In the genomic region with DNA sequence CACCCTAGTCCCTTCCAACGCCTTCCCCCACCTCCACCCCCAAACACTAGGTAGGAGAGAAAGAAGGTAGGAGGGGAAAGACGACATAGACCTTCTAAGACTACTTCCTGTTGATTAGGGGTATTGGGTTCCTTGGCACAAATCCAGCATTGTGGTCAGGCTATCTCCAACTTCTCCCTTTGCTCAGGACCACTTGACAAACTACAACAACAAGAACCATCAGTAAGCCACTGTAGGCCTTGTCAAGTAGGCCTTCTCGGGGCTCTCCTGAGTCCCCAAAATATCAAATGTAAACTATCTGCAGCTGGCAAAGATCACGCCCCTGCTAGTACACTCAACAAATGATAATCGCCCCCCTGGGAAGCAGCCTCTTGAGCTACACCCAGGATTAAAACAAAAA, we compare ENCODE assay signal across 14 mouse cellular contexts. TPM values are rescaled to one million over a fixed set of nuclear protein-coding genes. Genes with fewer than 3 reads are reported as not detected.
DNase-seq lines count a peak whose midpoint lies in the region; ATAC-seq lines count a peak whose summit lies in the region.
"Had no signal": no experiment of that assay in that cellular context is flagged by ENCODE, and none has a peak within 500 bp of the region (broad histone marks: within the 10 kb centered on the region; RNA-seq: fewer than 3 reads in every experiment).

No protein-coding gene starts in this region.

- H3K4me3 ChIP-seq in erythroblast, embryonic 14.5 days (replicated peaks), result peak overlapping the region; percentile 0
- H3K4me3 ChIP-seq: midbrain, embryonic 13.5 days; neural tube, embryonic 13.5 days had no signal

- H3K36me3 ChIP-seq in erythroblast, embryonic 14.5 days (ENCODE audit: control insufficient read depth), result peaks cover 68% of the 10 kb centered on the region

- DNase-seq in CD4-positive helper T cell, adult 2 months (ENCODE audit: low read depth, low spot score), result peak; percentile 37
- DNase-seq in induced T-regulatory cell, adult 2 months (ENCODE audit: low read depth), result peak; percentile 57
- DNase-seq in urinary bladder, adult 18-20 months (ENCODE audit: low spot score in 2 of 2), result no peak
- DNase-seq in adipocyte (ENCODE audit: low spot score), result no peak
- DNase-seq in ovary, postnatal 10 days (ENCODE audit: low spot score), result no peak
- DNase-seq: adrenal gland, postnatal 36 days; cerebellum, adult 2 months; gastrocnemius, postnatal 25 days had no signal

- H3K27me3 ChIP-seq in erythroblast, embryonic 14.5 days (ENCODE audit: control insufficient read depth), result no peaks in the 10 kb centered on the region
- H3K27me3 ChIP-seq: midbrain, embryonic 13.5 days; neural tube, embryonic 13.5 days had no signal

- H3K4me1 ChIP-seq in erythroblast, embryonic 14.5 days (ENCODE audit: control insufficient read depth), result peaks cover 51% of the 10 kb centered on the region

- ATAC-seq in erythroblast, adult 5-6 weeks (replicated peaks; ENCODE audit: low FRiP score, poor library complexity, severe bottlenecking), result no peak
- ATAC-seq in megakaryocyte-erythroid progenitor cell, adult 5-6 weeks (replicated peaks; ENCODE audit: low FRiP score, low TSS enrichment, poor library complexity, severe bottlenecking), result peak; percentile 46
- ATAC-seq: forebrain, embryonic 14.5 days; midbrain, embryonic 13.5 days had no signal

- no peaks in the 10 kb centered on the region for H3K9me3 ChIP-seq in erythroblast, embryonic 14.5 days (ENCODE audit: control insufficient read depth, low read length)
- H3K9me3 ChIP-seq: midbrain, embryonic 13.5 days; neural tube, embryonic 13.5 days had no signal

RNA-seq across cellular contexts. Expression of gene Cpsf2, which starts 4.5 kb away (rescaled TPM):
- 0.39 and 0.41 TPM in 2 replicates for polyA plus RNA-seq in erythroblast, embryonic 14.5 days (2012)
- 9.0 and 12.1 TPM in 2 replicates for total RNA-seq in erythroblast, adult 5-6 weeks (2015; ENCODE audit: low replicate concordance)
- total RNA-seq in erythroblast, adult 5-6 weeks (2017; ENCODE audit: low replicate concordance), result 15.7 and 25.2 TPM in 2 replicates
- total RNA-seq in megakaryocyte-erythroid progenitor cell, adult 5-6 weeks (2014; fragmentation: Nextera tagmentation), result 52.6 and 65.5 TPM in 2 replicates
- 99.1 and 106 TPM in 2 replicates for total RNA-seq in megakaryocyte-erythroid progenitor cell, adult 5-6 weeks (2017)

RNA-seq across cellular contexts. Expression of gene Atxn3, which starts 22.2 kb away (rescaled TPM):
- 0.05 and 0.06 TPM in 2 replicates for polyA plus RNA-seq in erythroblast, embryonic 14.5 days (2012)
- total RNA-seq in erythroblast, adult 5-6 weeks (2015; ENCODE audit: low replicate concordance), result 11.0 and 14.4 TPM in 2 replicates
- 28.5 and 29.1 TPM in 2 replicates for total RNA-seq in erythroblast, adult 5-6 weeks (2017; ENCODE audit: low replicate concordance)
- 18.9 and 24.3 TPM in 2 replicates for total RNA-seq in megakaryocyte-erythroid progenitor cell, adult 5-6 weeks (2014; fragmentation: Nextera tagmentation)
- 46.3 and 70.9 TPM in 2 replicates for total RNA-seq in megakaryocyte-erythroid progenitor cell, adult 5-6 weeks (2017)

Comparison
In these comparisons a context has a peak if more than half of its experiments do, and no peak if none do; other contexts are left out.
1. DNase-seq: peak in CD4-positive helper T cell, adult 2 months (single experiment) and induced T-regulatory cell, adult 2 months (single experiment); none in urinary bladder, adult 18-20 months (0 of 2), adipocyte (single experiment) and ovary, postnatal 10 days (single experiment).